Mouse (Mus musculus) colon, adult 2 months (tissue): ENCODE measurements around the gene Sult2b1. TPM values are rescaled to one million over a fixed set of nuclear protein-coding genes. Genes with fewer than 3 reads are reported as not detected.

Experiments
- polyA plus RNA-seq: library from polyadenylated mRNA; depleted of rRNA; stranded (reverse); fragments of >200 nt; gene quantifications from 2 replicates; pipeline ENCODE4 v1.2.3, GENCODE M21; 2012; rRNA removed

The Sult2b1 gene
- polyA plus RNA-seq = 36.4 and 39.2 TPM in 2 replicates

DNA sequence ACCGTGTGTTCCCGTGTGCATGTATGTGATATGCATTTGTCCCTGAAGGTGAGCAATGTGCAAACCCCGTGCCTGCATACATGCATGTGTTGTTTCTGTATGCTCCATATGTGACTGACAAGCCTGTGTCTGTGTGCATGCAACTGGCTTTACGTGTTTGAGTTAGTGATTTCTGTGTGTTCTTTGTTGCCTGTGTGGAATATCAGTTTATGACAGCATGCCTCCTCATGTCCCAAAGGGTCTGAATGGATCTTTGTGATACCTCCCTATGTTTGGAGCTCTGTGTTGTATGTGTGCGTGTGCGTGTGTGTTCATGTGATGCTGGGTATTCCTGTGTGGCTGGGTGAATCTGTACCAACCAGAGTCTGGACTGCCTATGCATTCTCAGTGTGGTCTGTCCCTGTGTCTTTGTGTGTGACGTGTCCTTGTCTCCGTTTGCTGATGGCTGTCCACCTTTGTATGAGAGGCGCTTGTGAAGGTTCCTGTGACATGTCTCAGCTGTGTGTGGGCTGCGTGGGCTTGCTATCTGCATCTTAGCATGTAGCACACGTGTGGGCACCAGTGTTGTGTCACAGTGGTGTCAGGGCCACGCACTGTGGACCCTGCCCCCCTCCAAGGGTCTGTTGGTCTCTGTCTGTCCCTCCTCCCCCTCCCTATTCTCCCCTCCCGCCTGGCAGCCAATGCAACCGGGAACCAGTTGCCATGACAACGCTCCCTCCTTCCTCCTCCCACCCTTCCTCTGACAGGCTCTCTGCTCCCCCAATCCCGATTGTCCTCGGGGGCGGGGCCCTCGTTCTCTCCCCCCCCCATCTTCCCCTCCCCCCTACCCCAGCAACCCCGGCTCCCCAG lies at the start of gene Sult2b1:
Gene Sult2b1, minus strand, starts transcription at position 146 of the 849 bp plus-strand sequence.

DNA sequence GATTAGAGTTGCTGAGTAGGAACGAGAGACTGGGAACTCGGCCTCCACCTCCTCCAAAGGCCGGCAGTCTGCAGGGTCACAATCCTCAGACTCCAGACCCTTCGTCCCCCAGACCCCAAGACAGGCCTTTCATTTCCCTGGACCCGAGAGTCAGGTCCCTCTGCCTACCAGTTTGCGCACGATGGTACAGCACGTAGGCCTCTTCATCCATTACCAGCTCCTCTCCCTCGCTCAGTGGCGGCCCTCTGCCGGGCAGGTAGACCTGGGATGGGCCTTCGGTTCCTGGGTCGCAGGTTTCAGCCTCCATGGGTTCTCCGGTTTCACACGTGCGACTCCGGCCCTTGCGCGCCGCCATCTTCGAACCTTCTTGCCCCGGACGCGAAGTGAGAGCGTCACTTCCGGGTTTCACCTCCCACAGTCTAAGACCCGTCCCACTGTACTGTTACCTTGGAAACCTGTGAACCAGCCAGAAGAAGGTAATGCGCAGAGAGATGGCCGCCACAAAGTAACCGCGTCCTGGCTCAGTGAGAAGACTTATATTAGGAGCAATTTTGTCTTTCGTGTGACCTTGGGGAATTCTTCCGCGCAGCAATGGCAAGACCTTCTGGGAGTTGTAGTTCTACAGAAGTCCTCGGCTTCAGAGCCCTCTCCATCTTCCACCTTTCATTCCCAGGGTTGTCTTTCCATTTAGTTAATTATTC lies 46.1 kb upstream of the Sult2b1 start, which contains the start of gene Grwd1:
Gene Grwd1, minus strand, starts transcription at position 518 of the 701 bp plus-strand sequence.

DNA sequence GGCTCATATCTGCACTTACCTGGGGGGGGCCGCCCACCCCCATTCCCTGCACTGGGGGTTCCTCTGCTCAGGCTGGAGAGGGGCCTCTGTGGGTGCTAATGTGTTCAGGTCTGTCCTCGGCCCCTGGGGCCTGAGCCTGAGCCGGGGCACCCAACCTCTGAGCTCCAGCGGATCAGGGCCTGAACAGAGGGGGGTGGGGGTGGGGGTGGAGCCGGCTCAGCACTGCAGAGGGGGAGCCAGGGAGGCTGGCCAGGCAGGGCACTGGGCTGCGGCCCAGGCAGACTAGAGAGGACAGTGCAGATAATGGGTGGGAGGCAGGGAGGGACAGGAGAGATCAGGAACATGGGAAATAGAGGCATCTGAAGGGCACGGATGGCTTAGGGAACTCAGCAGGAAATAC lies 40.1 kb upstream of the Sult2b1 start, which contains the start of gene Kcnj14:
Gene Kcnj14, minus strand, starts transcription at position 185 of the 400 bp plus-strand sequence.

DNA sequence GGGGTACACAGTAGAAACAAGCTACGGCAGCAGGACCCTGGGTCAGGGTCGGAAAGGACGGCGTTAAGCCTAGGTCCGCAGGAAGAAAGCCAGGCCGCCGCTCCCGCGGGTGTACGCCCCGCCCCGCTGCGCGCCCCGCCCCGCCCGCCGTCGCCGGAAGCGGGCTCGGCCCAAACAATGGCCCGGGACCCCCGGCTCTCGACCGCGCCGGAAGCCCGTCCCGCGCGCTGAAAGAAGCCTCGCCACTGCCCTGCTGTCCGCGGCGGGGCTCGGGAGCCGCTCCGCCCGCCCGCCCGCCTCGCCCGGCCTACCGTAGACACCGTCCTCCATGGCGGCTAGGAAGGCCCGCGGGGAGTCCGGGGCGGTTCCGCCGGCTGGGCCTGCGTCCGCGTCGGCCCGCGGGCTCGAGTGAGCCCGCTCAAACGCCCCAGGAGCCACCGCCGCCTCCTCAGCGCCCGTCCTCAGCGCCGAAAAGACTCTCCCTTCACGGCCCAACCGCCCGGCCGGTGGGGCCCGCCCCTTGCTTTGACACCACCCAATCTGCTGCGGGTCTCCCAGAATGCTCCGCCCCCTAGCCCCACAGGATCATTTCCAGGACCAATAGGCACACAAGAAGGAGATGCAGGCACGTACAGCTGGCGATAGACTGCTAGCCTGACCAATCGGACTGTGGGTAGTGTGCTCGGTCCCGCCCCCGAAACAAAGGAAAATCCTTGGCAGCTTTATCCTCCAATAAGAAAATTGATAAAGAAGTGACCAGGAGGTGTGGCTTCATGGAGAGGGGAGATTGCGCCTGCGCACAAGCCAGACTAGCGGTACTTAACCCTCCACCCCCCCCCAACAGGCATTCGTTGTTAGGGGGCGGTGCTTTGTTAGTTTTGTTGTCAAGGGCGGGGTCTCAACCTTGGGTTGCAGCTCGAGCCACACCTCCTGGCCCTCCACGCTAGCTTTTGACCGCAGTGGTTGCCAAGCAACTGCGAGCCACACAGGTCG lies 29.6 kb upstream of the Sult2b1 start, which contains the start of gene Cyth2:
Gene Cyth2, minus strand, starts transcription at position 795 of the 993 bp plus-strand sequence.

DNA sequence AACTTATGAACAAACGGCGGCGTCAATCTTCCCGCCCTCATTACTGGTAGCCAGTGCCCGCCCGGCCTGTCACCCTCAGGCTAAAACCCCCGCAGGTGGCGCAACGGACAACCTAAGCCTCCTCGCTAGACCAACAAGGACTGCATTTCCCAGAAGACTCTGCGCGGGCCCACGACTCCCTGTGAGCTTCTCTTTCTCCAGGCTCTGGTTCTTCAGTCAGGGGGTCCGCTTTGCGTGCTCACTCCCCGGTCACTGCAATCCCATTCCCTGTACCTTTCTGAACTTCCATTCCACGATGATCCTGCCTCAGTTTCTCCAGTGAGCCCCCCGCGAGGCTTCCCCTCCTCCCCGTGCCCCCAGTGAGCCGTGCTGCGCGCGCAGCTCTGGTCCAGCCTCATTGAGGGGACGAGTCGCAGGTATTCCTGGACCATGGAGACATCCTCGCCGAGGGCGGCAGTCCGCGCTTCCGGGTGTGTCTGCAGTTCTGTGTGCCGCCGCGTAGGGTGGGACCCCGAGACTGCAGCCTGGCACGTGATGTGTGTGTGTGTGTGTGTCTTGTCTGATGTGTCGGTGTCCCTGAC lies 868 bp downstream of the Sult2b1 start, which contains the start of gene Lmtk3:
Gene Lmtk3, plus strand, starts transcription at position 228 of the 581 bp plus-strand sequence.

DNA sequence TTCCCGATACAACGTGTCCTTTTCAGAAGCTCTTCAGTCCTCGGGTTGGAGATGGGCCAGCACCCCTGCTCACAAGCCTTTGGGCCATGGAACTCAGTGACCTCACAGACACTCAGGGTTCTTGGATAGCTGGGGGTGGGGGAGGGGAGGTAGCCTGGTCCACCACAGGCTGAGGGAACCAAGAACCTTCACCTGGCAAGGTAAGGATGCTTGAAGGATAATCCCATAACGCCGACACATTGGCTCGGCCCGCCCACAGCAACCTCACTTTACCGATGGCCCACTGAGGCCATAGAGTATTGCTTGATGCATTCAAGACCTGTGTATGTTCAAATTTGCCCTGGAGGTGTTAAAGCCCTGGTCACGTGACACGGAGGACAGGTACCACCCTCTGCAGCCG lies 58.8 kb downstream of the Sult2b1 start, which contains the start of gene Spaca4:
Gene Spaca4, minus strand, starts transcription at position 101 of the 400 bp plus-strand sequence.

DNA sequence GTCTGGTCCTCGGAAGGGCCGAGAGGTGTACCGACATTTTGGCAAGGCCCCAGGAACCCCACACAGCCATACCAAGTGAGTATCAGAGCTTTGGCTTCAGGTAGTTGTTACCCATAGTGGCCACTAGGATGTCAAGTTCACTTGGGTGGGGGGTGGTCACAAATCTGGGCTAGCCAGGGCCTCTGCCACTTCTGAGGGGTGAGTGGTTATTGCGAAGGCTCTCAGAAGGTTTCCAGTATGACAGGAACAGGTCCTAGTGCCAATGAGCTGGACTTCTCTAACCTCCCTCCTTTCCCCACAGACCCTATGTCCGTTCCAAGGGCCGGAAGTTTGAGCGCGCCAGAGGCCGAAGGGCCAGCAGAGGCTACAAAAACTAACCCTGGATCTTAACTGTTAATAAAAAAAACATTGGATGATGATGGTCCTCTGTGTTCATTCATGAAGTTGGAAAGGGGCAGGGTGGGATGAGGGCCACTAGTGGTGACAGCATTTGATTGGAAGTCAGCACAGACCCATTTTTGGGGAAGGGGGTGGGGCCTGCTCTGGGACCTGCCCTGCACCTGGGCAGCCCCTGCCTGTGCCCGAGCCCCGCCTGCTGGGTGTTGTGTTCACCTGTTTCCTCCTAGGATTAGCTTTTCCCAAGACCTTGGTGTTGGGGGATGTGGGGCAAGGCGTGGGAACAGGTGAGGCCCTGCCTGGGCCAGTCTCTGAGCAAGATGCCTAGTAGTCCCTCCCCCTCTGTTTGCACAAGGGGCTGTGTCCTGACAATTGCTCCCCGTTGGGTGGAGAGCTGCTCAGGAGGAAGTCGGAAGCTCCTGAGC lies 63.8 kb downstream of the Sult2b1 start, which contains the start of gene Fam83e:
Gene Fam83e, plus strand, starts transcription at position 800 of the 821 bp plus-strand sequence.

DNA sequence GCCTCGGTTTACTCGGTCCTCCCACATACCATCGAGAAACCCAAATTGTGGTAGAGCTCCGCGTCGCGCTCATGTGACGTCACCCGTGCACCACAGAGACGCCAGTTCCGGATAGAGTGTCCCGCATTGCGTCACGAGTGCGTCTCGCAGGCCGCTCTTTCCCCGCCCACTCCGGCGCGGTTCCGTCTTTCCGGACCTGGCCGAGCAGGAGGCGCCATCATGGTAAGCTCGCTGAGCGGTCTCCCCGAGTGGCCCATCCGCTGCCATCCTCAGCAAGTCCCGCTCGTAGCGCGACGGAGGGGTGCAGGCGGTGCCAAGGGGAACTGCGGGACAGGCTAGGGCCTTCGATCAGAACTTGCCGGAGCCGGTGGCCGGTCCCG lies 66.6 kb downstream of the Sult2b1 start, which contains the start of gene Sphk2:
Gene Sphk2, minus strand, starts transcription at position 85 of the 380 bp plus-strand sequence.

DNA sequence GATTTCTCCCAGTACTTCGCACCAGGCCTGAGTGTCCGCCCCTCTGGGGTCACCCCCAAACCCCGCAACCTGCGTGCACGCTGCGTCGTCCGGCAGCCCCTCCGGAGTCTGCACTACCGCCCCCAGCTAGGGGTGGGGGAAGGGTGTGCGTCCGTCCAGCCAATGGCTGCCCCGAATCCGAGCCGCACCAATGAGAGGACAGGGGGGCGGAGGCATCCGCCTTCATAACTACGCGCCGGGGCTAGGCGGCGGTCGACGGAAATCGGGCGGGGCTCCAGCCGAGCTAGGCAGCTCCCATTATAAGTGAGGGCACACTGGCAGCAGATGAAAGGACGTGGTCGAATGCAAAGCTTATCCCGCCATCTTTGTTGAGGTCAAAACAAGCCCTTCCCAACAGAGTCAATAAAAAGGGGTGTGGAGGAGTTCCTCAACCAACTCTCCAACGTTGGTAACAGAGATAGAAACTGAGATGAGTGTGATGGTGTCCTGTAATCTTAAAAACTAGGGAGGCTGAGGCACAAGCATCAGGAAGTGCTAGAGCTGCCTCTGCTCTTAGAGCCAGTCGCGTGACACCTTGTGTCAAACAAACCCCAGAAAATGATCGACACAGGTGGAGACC lies 69.3 kb downstream of the Sult2b1 start, which contains the start of gene Rpl18:
Gene Rpl18, plus strand, starts transcription at position 368 of the 619 bp plus-strand sequence.

DNA sequence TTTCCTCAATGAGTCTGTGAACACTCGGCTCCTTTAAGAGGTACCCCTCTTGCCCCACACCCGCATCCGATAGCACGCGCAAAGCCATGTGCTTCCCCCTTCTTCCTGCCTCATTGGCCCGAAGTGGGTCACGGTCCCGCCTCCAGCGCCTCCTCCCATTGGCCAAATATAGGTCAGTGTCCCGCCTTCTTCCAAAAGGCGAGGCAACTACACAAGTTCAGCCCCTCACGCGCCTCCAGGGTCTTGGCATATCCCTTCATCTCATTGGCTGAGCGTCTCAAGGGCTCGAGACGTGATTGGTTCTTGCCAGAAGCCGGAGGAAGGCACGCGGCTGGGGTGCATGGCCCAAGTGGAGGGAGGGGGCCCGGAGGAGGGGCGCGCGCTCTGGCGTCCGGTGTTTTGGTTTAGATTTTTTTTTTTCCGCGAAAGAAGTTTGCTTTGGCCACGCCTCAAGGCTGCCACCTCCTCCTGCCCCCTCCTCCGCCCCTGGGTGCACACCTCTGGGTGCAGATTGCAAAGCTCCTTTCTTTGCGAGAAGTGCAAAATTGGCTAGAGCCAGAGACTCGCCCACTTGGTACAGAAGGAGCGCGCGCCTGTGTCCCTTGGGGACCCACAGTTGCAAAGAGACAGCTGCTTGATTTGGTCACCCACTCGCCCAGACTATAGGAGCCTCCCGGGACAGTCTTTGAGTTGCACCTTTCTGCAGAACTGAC lies 79.6 kb downstream of the Sult2b1 start, which contains the start of gene Dbp:
Gene Dbp, plus strand, starts transcription at position 359 of the 713 bp plus-strand sequence.

DNA sequence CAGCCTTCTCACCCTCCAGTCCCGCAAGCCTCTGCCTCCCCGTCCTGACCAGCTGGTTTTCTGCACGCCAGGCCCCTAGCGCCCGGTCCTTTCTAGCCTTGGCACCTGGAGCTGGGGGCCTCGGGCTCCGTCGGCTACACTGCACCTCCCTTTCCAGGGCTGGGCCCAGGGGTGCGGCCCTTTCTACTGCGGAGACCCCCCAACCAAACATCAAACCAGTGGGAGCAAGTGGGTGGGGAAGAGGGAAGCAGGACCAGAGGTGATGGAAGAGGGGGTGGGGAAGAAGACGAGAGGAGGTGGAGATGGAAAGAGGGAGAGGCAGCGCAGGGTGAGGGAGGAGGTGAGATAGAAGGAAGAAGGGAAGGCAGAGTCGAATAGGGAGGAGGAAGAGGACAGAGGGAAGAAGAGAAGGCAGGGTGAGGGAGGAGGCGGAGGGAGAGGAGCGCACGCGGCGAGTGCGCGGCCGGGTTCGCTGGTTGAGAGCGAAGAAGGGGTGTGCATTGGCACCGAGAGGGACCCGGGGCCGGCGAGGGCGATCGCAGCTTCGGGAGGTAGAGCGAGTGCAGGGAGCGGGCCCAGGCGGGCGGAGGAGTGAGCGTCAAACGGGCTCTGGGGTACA lies 84.8 kb downstream of the Sult2b1 start, which contains the start of gene Car11:
Gene Car11, plus strand, starts transcription at position 321 of the 619 bp plus-strand sequence.

DNA sequence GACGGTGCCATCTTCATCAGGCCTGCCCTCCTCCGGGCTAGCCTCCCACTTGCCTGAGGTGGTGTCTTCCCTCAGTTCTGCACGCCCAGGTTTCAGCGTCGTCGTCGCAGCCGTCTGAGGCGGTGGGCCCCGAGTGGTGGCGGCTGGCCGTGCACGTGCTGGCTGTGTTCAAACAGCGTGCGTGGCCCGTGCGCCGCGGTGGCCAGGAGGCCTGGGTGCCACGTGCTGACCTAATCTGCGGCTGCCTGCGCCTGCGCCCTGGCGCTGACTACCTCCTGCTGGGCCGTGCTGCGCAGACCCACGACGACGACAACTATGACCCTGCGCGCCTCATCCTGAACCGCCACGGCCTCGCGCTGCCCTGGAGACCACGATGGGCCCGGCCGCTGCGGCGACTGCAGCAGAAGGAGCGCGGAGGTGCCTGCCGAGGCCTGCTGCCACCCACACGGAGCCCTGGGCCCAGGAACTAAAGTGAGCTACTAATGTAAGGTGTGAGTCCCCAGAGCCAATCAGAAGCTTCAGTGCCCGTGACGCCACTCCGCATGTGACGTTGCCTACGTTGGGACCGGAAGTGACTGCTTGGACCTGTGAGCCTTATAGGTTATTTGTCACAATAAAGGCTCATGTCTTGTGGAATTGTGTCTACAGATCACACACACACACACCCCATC lies 90.4 kb downstream of the Sult2b1 start, which contains the start of gene Sec1:
Gene Sec1, minus strand, starts transcription at position 482 of the 671 bp plus-strand sequence.

DNA sequence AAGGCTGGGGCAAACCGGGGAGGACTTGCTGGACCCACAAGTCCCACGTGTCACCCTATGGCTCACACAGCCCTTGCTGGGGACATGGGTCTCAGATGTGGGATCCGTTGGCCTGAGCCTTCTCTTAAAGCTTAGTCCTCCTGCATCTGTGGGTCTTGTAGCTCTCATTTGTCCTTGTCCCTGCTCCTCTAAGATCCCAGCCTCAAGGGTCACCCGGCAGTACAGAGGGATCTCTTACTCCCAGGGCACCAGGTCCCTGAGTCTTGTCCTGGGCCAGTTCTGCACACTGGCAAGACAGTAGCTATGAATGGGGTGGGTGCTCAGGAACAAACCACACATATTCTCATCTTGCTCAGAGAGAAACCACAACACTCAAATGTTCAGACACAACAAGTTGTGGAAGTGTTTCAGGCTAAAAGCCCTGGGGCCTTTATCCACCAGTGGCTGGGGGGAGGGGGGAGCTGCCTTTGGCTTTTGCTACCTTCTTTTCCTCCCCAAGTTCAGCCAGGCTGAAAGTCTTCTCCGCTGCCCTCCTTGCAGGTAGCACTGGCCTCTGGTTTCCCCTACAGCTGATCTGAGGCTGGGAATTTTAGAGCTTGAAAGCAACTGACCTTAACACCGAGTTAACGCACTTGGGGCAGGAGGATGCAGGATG lies 100.9 kb downstream of the Sult2b1 start, which contains the start of gene Ntn5:
Gene Ntn5, plus strand, starts transcription at position 627 of the 655 bp plus-strand sequence.

